Mouse (Mus musculus) CH12.LX (cell line): ENCODE results near the gene Tmem215. TPM values are rescaled to one million over a fixed set of nuclear protein-coding genes. Genes with fewer than 3 reads are reported as not detected.

Experiments
- DNase-seq: peaks from one replicate; pipeline ENCODE4 v3.0.0-alpha.2; 2013; ENCODE audit errors: extremely low read depth
- H3K27ac ChIP-seq: 2 replicates; pipeline ENCODE4 v1.5.1; 2012; ENCODE audit warnings: low read depth, mild to moderate bottlenecking, control low read depth, moderate library complexity; ENCODE audit not compliant: insufficient read depth
- H3K27me3 ChIP-seq: replicated peaks from 2 replicates; pipeline ENCODE3; 2012; ENCODE audit warnings: inconsistent platforms
- H3K36me3 ChIP-seq, 2 experiments: replicated peaks in 1 of 2; 2 replicates each; pipeline versions ENCODE3 to v1.6.1; 2012; ENCODE audit warnings: inconsistent platforms in 1 of 2, low read length in 1 of 2, mild to moderate bottlenecking in 1 of 2, mixed read lengths in 1 of 2, moderate library complexity in 1 of 2; ENCODE audit not compliant: control insufficient read depth in 1 of 2, insufficient read depth in 1 of 2
- H3K4me1 ChIP-seq, 2 experiments: 2 replicates each; pipeline ENCODE4 v1.6.1; 2012; ENCODE audit warnings: inconsistent platforms in 1 of 2, moderate library complexity in 1 of 2; ENCODE audit not compliant: insufficient read depth in 2 of 2, control insufficient read depth in 1 of 2
- H3K4me2 ChIP-seq: 2 replicates; pipeline ENCODE4 v1.6.1; 2012; ENCODE audit warnings: low read depth, mild to moderate bottlenecking, control low read depth; ENCODE audit not compliant: poor library complexity, insufficient read depth, severe bottlenecking
- H3K4me3 ChIP-seq, 3 experiments: fragments of 150-350 bp in 1 of 3; sonication (generic) in 1 of 3; replicated peaks in 1 of 3; 2 replicates each; pipeline versions ENCODE3 to v1.5.1; 2011 to 2012; ENCODE audit warnings: low read depth in 2 of 3, low read length in 2 of 3, mild to moderate bottlenecking in 2 of 3, moderate library complexity in 2 of 3, control low read depth in 1 of 3, improper control_type of control experiment in 1 of 3, inconsistent platforms in 1 of 3, mixed read lengths in 1 of 3; ENCODE audit not compliant: poor library complexity in 1 of 3
- H3K79me2 ChIP-seq: replicated peaks from 2 replicates; pipeline ENCODE4 v1.6.1; 2012; ENCODE audit warnings: mild to moderate bottlenecking, moderate library complexity; ENCODE audit not compliant: control insufficient read depth, poor library complexity, insufficient read depth, severe bottlenecking; ENCODE audit errors: extremely low read depth
- H3K9ac ChIP-seq: 2 replicates; pipeline ENCODE4 v1.6.1; 2012; ENCODE audit warnings: low read depth, mild to moderate bottlenecking, control low read depth, moderate library complexity; ENCODE audit not compliant: insufficient read depth
- H3K9me3 ChIP-seq: replicated peaks from 2 replicates; pipeline ENCODE3; 2012; ENCODE audit warnings: low read length, inconsistent platforms, mixed read lengths
- BHLHE40 ChIP-seq: IDR thresholded peaks from 2 replicates; pipeline ENCODE4 v1.6.1; 2011; ENCODE audit warnings: mild to moderate bottlenecking, low read depth, low read length, improper control_type of control experiment
- CHD1 ChIP-seq: IDR thresholded peaks from 2 replicates; pipeline ENCODE4 v1.6.1; 2012; ENCODE audit warnings: low read depth, low read length, improper control_type of control experiment, inconsistent platforms
- CTCF ChIP-seq, 2 experiments: IDR thresholded peaks in 1 of 2; conservative IDR thresholded peaks in 1 of 2; 2 replicates each; pipeline ENCODE4 v1.5.1; 2011 to 2012; ENCODE audit warnings: low read depth in 2 of 2, low read length in 2 of 2, improper control_type of control experiment in 1 of 2, inconsistent platforms in 1 of 2, mild to moderate bottlenecking in 1 of 2, moderate library complexity in 1 of 2
- E2F4 ChIP-seq: IDR thresholded peaks from 2 replicates; pipeline ENCODE4 v1.6.1; 2011; ENCODE audit warnings: low read depth, low read length, improper control_type of control experiment; ENCODE audit not compliant: insufficient replicate concordance
- ELF1 ChIP-seq: IDR thresholded peaks from 2 replicates; pipeline ENCODE4 v1.6.1; 2014; ENCODE audit warnings: low read depth, mild to moderate bottlenecking, inconsistent platforms, low read length, improper control_type of control experiment
- GABPA ChIP-seq: IDR thresholded peaks from 2 replicates; pipeline ENCODE4 v1.6.1; 2012; ENCODE audit warnings: low read depth, low read length, improper control_type of control experiment, inconsistent platforms; ENCODE audit not compliant: insufficient replicate concordance
- HCFC1 ChIP-seq: IDR thresholded peaks from 2 replicates; pipeline ENCODE4 v1.6.1; 2012; ENCODE audit warnings: low read depth, mild to moderate bottlenecking, inconsistent platforms, low read length, improper control_type of control experiment
- KAT2A ChIP-seq: IDR thresholded peaks from 2 replicates; pipeline ENCODE4 v1.6.1; 2012; ENCODE audit warnings: low read length, improper control_type of control experiment, inconsistent platforms; ENCODE audit not compliant: insufficient replicate concordance
- NELFE ChIP-seq: IDR thresholded peaks from 2 replicates; pipeline ENCODE4 v1.6.1; 2011; ENCODE audit warnings: low read depth, low read length, improper control_type of control experiment
- NRF1 ChIP-seq: IDR thresholded peaks from 2 replicates; pipeline ENCODE4 v1.6.1; 2014; ENCODE audit warnings: low read depth, mild to moderate bottlenecking, inconsistent platforms, low read length, improper control_type of control experiment, moderate library complexity
- PAX5 ChIP-seq: IDR thresholded peaks from 2 replicates; pipeline ENCODE4 v1.6.1; 2012; ENCODE audit warnings: low read length, inconsistent platforms, mixed read lengths
- USF1 ChIP-seq: IDR thresholded peaks from 2 replicates; pipeline ENCODE4 v1.6.1; 2014; ENCODE audit warnings: low read depth, mild to moderate bottlenecking, inconsistent platforms, low read length, improper control_type of control experiment
- ZKSCAN1 ChIP-seq: IDR thresholded peaks from 2 replicates; pipeline ENCODE4 v1.6.1; 2012; ENCODE audit warnings: low read depth, inconsistent platforms, low read length, improper control_type of control experiment, borderline replicate concordance
- ZMIZ1 ChIP-seq: IDR thresholded peaks from 2 replicates; pipeline ENCODE4 v1.6.1; 2012; ENCODE audit warnings: low read depth, mild to moderate bottlenecking, inconsistent platforms, low read length, improper control_type of control experiment
- dilution Hi-C: fragments of 300-500 bp; cut with MboI; formaldehyde crosslinking; loops from 2 replicates; pipeline ENCODE4 v1.14.3; 2020; ENCODE audit warnings: low sequenced_read_pairs; ENCODE audit not compliant: extremely low pct_unique_long_range_greater_than_20kb, extremely low pct_ligation_motif_present
- in situ Hi-C: fragments of 300-500 bp; cut with MboI; formaldehyde crosslinking; loops from 3 replicates; pipeline ENCODE4 v1.14.3; 2019; ENCODE audit warnings: low sequenced_read_pairs, low pct_ligation_motif_present, low pct_unique_long_range_greater_than_20kb, mixed read lengths
- polyA plus RNA-seq: library from polyadenylated mRNA; unstranded; fragments of >175 nt; gene quantifications from 2 replicates; pipeline ENCODE4 v1.2.1, GENCODE M21; 2012; ENCODE audit warnings: low read depth; ENCODE audit not compliant: insufficient read length
- total RNA-seq, 2 experiments: library from RNA; depleted of rRNA; stranded (reverse); fragments of 300-350 nt in 1 of 2; fragments of >200 nt in 1 of 2; gene quantifications; 2 replicates each; pipeline ENCODE4 v1.2.3; 2012 to 2014

Tmem215 gene
- total and polyA plus RNA-seq, 3 experiments = not detected

- Histone ChIP-seq H3K79me2 (no peaks in the 10 kb centered on the region), H3K4me3 (no peak overlapping the region), H3K9ac (no peak overlapping the region), H3K9me3 (no peaks in the 10 kb centered on the region), H3K4me1 (no peaks in the 10 kb centered on the region), H3K27me3 (peaks cover 6% of the 10 kb centered on the region), H3K27ac (no peak overlapping the region), H3K36me3 (no peaks in the 10 kb centered on the region), H3K4me2 (no peak overlapping the region)
- TF ChIP-seq PAX5 (no peak), GABPA (no peak), CTCF (conservative IDR thresholded peaks at IDR 0.05 in 1 of 2, IDR thresholded peaks at IDR 0.05 in 1 of 2; ENCODE audit: low read depth in 2 of 2, low read length in 2 of 2) (no peak), NRF1 (no peak), ZMIZ1 (no peak), BHLHE40 (no peak), KAT2A (no peak), ELF1 (no peak), CHD1 (no peak), ZKSCAN1 (no peak), E2F4 (no peak)
- DNase-seq = no peak
- in situ Hi-C loops (no loop called here), dilution Hi-C loops (no loop called here)
Observed at GRCm38 (mm10) chr4:40477963-40478362, 6.0 kb downstream of the Tmem215 start.

DNA sequence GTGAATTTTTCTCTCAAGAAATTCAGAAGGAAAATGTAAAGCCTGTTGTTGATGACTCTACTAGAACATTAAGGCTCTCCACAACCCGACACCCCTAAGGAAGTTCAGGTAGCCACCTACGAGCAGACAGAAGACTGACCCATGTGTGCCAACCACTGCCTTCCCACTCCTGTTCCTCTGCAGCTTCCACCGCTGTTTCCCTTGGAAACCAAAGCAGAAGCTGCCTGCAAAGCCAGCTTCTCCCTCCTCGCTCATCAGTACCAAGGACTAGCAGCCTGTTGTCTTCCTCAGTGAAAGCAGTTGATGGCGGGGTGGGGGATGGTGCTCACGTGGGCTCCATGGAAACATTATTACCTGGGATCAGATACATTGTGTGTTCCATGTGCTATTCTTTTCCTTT is 14.6 kb downstream of the Tmem215 start:
- dilution Hi-C loops = no loop called here

GRCm38 (mm10) chr4:40491731-40492130 is 19.8 kb downstream of the Tmem215 start:
- no peak overlapping the region for H3K27ac ChIP-seq
- dilution Hi-C loops = no loop called here
- in situ Hi-C loops = no loop called here

More for the DNA sequence above, 14.6 kb downstream of the Tmem215 start:
- Histone ChIP-seq H3K4me1 (no peaks in the 10 kb centered on the region), H3K36me3 (no peaks in the 10 kb centered on the region), H3K9me3 (no peaks in the 10 kb centered on the region), H3K27me3 (peaks cover 2% of the 10 kb centered on the region), H3K79me2 (no peaks in the 10 kb centered on the region), H3K27ac (no peak overlapping the region), H3K4me3 (no peak overlapping the region), H3K9ac (no peak overlapping the region), H3K4me2 (no peak overlapping the region)
- DNase-seq = no peak
- in situ Hi-C loops = no loop called here
- no peak for TF ChIP-seq E2F4
- TF ChIP-seq USF1 = no peak

More at GRCm38 (mm10) chr4:40491731-40492130, 19.8 kb downstream of the Tmem215 start:
- no peaks in the 10 kb centered on the region for H3K79me2 ChIP-seq
- no peak overlapping the region for H3K9ac ChIP-seq
- no peaks in the 10 kb centered on the region for H3K36me3 ChIP-seq
- H3K4me1 ChIP-seq = no peaks in the 10 kb centered on the region
- H3K9me3 ChIP-seq = no peaks in the 10 kb centered on the region
- TF ChIP-seq NELFE = no peak
- no peak for TF ChIP-seq E2F4
- no peak for TF ChIP-seq HCFC1
- H3K27me3 ChIP-seq = peaks cover 6% of the 10 kb centered on the region
- no peak overlapping the region for H3K4me3 ChIP-seq
- H3K4me2 ChIP-seq = no peak overlapping the region
- DNase-seq = no peak
